Mouse (Mus musculus): ENCODE measurements around the gene Rufy1. TPM values are rescaled to one million over a fixed set of nuclear protein-coding genes. Genes with fewer than 3 reads are reported as not detected.

The Rufy1 gene
- polyA plus RNA-seq, 1 experiment from 2014 or later: 33.4 TPM

DNA sequence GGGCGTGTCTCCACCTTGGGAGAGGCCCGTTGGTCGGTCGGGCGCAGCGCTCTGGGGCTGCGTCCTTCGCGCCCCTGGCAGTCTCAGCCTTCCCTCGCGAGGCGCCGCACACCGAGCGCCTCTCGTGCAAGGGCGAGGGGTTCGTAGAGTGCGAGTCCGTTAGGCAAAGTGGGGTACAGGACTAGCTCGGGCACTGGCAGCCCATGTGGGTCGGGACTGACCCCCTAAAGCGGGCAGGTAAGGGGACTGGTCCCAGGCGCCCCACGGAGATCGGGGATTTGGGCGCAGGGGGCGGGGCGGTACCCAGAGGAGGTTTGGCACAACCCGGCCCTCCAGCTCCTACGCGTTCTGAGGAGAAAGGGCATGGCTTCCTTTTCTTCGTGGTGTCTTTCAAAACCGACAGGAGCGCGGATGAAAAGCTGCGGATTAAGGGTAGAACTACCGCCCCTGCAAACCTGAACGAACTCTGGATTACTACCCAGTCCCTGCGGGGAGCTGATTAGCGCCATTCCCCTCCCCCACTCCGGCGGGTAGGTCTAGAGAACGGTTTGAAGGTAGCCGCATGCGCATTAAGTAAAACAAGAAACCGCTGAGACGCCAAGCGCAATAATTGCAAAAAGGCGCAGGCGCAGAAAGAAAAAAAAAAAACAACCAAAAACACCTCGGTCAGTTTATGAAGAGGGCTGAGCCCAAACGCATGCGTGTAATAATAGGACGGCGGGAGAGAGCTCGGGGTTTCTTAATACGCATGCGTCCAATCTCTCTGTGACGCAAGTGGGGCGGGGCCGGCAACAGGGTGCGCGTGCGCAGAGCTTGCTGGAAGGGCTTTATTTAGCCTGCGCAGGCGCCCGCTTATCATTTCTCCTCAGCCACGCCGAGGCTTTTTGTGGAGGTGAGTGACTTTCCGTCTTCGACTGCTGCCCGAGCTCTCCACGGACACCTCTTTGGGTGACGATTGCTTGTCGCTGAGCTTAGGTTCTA, 53.7 kb downstream of the Rufy1 start, which contains the start of gene Hnrnph1:
Gene Hnrnph1 (plus strand): TSS at position 80 of the 981 bp plus-strand sequence.
- Histone ChIP-seq H3K27ac (ENCODE audit: low read length) (peak within 1 kb of the TSS; percentile 100), H3K9ac (ENCODE audit: low read length) (peak within 1 kb of the TSS; percentile 98), H3K4me2 (ENCODE audit: low read depth, low read length) (peak within 1 kb of the TSS; percentile 97), H3K27me3 (ENCODE audit: control insufficient read depth, insufficient read depth, low read length) (no peaks in the 10 kb centered on the region), H3K36me3 (ENCODE audit: control insufficient read depth, insufficient read depth) (peaks cover 11% of the 10 kb centered on the region), H3K9me3 (replicated peaks; ENCODE audit: control insufficient read depth, low read length) (no peaks in the 10 kb centered on the region), H3K4me1 (ENCODE audit: control insufficient read depth, insufficient read depth, low read length) (peaks cover 22% of the 10 kb centered on the region), H3K4me3 (ENCODE audit: low read length) (peak within 1 kb of the TSS; percentile 91)
- peak; percentile 94 for ATAC-seq (replicated peaks; ENCODE audit: extremely low read depth, insufficient read depth, low FRiP score)
- under 1% methylated on average over 76 of the region's 76 CpGs for WGBS

DNA sequence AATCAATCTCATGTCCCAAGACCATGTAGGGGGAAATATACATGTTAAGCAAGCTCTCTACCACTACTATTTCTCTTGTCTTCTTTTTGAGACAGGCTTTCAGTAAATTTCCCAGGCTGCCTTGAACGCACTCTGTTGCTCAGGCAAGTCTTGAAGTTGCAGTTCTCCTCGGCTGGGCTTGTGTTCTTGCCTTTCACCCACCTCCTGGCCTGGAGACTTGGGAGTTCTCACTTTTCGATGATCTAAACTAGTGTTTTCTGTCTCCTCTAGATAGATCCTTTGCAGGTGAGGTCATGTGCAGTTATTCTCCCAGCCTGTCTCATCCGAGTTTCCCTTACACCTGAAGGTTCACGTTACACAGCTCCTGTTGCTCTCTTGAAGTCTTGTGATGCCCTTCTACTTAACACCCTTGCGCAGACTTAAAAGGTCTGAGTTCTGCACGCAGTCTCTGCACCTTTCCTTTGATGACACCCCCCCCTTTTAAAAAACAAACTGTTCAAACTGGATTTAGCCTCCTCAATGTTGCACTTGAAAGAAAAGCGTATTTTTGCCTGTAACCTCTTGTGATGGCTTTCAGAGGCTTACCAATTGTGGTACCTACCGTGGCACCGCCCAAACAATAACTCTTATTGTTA, 54.7 kb downstream of the Rufy1 start:
- H3K27ac ChIP-seq (ENCODE audit: low read length): peak overlapping the region; percentile 100
- peaks cover 18% of the 10 kb centered on the region for H3K4me1 ChIP-seq (ENCODE audit: control insufficient read depth, insufficient read depth, low read length)
- no peaks in the 10 kb centered on the region for H3K9me3 ChIP-seq (replicated peaks; ENCODE audit: control insufficient read depth, low read length)
- H3K27me3 ChIP-seq (ENCODE audit: control insufficient read depth, insufficient read depth, low read length): no peaks in the 10 kb centered on the region
- no peak for ATAC-seq (replicated peaks; ENCODE audit: extremely low read depth, insufficient read depth, low FRiP score)
- H3K4me3 ChIP-seq (ENCODE audit: low read length): peak overlapping the region; percentile 91
- peak overlapping the region; percentile 95 for H3K9ac ChIP-seq (ENCODE audit: low read length)
- H3K4me2 ChIP-seq (ENCODE audit: low read depth, low read length): peak overlapping the region; percentile 97
- WGBS: 29% methylated on average over 10 of the region's 10 CpGs
- peaks cover 7% of the 10 kb centered on the region for H3K36me3 ChIP-seq (ENCODE audit: control insufficient read depth, insufficient read depth)

DNA sequence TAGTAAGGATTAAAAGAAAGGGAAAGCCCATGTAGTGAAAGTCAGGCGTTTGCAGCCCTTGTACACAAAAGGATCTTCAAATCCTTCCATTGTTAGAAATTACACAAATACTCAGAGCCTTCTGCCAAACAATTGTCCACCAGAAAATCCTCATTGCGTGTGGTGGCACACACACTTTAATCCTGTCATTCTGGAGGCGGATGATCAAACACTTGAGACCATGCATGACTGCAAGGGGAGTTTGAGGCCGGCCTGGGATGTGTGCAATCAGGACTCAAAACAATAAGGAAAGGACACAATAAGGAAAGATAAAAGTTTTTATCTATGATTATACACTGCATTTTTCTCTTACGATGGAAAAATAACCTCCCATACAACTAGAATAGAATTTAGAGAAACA, 55.5 kb downstream of the Rufy1 start:
- peaks cover 22% of the 10 kb centered on the region for H3K4me1 ChIP-seq (ENCODE audit: control insufficient read depth, insufficient read depth, low read length)
- no peaks in the 10 kb centered on the region for H3K27me3 ChIP-seq (ENCODE audit: control insufficient read depth, insufficient read depth, low read length)
- peaks cover 6% of the 10 kb centered on the region for H3K36me3 ChIP-seq (ENCODE audit: control insufficient read depth, insufficient read depth)
- H3K9me3 ChIP-seq (replicated peaks; ENCODE audit: control insufficient read depth, low read length): no peaks in the 10 kb centered on the region
- H3K9ac ChIP-seq (ENCODE audit: low read length): no peak overlapping the region
- H3K27ac ChIP-seq (ENCODE audit: low read length): no peak overlapping the region
- 84% methylated on average over 5 of the region's 5 CpGs for WGBS
- no peak overlapping the region for H3K4me3 ChIP-seq (ENCODE audit: low read length)
- no peak for ATAC-seq (replicated peaks; ENCODE audit: extremely low read depth, insufficient read depth, low FRiP score)
- no peak overlapping the region for H3K4me2 ChIP-seq (ENCODE audit: low read depth, low read length)

DNA sequence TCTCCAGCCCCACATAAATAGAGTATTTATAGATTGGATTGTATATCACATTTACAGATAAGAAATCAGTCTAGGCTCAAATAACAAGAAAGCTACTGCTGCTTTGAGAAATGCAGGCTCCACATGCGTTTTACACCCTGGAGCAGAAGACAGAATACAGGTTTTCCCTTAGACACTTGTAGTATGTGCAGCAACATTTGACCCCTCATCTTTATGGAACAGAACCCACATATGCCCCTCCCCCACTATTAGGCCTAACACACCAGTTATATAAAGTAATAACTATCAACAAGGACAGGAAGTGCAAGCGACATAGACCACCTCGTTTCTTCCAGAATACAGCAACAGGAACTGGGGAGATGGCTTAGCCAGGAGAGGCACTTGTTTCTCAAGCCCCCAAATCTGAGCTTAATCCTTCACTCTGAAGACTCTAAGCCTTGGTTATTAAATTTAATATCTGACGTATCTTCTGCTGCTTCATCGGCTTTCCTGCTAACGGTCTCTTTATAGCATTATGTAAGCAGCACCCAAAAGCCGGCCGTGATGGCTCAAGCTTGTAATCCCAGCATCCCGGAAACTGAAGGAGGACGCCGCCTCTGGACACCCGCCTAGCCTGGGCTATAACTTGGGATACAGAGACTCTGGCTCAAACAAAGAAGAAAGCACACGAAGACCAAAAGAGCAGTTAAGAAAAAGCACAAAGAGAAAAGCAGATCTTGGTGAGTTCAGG, 56.5 kb downstream of the Rufy1 start:
- 86% methylated on average over 13 of the region's 13 CpGs for whole genome bisulfite sequencing
- Histone ChIP-seq H3K27me3 (ENCODE audit: control insufficient read depth, insufficient read depth, low read length) (no peaks in the 10 kb centered on the region), H3K4me1 (ENCODE audit: control insufficient read depth, insufficient read depth, low read length) (peaks cover 18% of the 10 kb centered on the region), H3K9me3 (replicated peaks; ENCODE audit: control insufficient read depth, low read length) (no peaks in the 10 kb centered on the region), H3K9ac (ENCODE audit: low read length) (no peak overlapping the region), H3K4me3 (ENCODE audit: low read length) (no peak overlapping the region), H3K27ac (ENCODE audit: low read length) (no peak overlapping the region), H3K36me3 (ENCODE audit: control insufficient read depth, insufficient read depth) (peaks cover 2% of the 10 kb centered on the region), H3K4me2 (ENCODE audit: low read depth, low read length) (no peak overlapping the region)
- ATAC-seq (replicated peaks; ENCODE audit: extremely low read depth, insufficient read depth, low FRiP score): no peak

DNA sequence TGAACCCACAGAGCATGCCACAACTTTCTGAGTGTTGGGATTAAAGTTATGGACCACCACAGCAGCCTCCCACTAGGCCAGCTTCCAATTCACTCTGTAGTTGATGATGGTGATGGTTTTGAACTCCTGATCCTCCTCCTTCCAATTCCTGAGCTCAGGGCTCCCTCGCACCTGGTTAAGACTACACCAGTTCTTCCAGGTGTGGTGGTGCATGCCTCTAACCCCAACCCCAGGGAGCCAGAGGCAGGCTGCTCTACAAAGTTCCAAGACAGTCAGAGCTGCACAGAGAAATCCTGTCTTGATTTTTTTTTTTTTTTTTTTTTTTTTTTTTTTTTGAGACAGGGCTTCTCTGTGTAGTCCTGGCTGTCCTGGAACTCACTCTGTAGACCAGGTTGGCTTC, 57.3 kb downstream of the Rufy1 start:
- H3K27ac ChIP-seq (ENCODE audit: low read length): no peak overlapping the region
- H3K4me2 ChIP-seq (ENCODE audit: low read depth, low read length): no peak overlapping the region
- ATAC-seq (replicated peaks; ENCODE audit: extremely low read depth, insufficient read depth, low FRiP score): no peak
- no peak overlapping the region for H3K9ac ChIP-seq (ENCODE audit: low read length)
- no peaks in the 10 kb centered on the region for H3K9me3 ChIP-seq (replicated peaks; ENCODE audit: control insufficient read depth, low read length)
- H3K4me1 ChIP-seq (ENCODE audit: control insufficient read depth, insufficient read depth, low read length): peaks cover 14% of the 10 kb centered on the region
- WGBS: 86% methylated on average over 1 of the region's 1 CpGs
- no peak overlapping the region for H3K4me3 ChIP-seq (ENCODE audit: low read length)
- no peaks in the 10 kb centered on the region for H3K27me3 ChIP-seq (ENCODE audit: control insufficient read depth, insufficient read depth, low read length)
- H3K36me3 ChIP-seq (ENCODE audit: control insufficient read depth, insufficient read depth): no peaks in the 10 kb centered on the region

DNA sequence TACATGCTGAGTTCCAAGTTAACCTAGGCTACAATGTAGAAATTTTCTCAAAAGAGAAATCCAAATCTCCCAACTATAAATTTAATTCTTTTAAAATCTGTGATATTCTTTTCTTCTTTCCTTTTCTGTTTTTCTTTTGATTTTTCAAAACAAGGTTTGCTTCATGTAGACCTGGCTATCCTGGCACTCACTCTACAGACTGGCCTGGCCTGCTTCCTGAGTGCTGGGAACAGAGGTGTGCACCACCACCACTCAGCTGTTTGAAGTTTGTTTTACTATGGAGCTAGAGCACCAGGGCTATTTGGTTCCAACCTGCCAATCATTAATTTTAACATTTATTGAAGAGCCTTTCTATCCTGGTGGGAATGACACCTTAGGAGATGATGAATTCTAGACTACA, 57.8 kb downstream of the Rufy1 start:
- no peak for ATAC-seq (replicated peaks; ENCODE audit: extremely low read depth, insufficient read depth, low FRiP score)
- Histone ChIP-seq H3K9me3 (replicated peaks; ENCODE audit: control insufficient read depth, low read length) (no peaks in the 10 kb centered on the region), H3K36me3 (ENCODE audit: control insufficient read depth, insufficient read depth) (no peaks in the 10 kb centered on the region), H3K4me2 (ENCODE audit: low read depth, low read length) (no peak overlapping the region), H3K9ac (ENCODE audit: low read length) (no peak overlapping the region), H3K4me3 (ENCODE audit: low read length) (no peak overlapping the region), H3K4me1 (ENCODE audit: control insufficient read depth, insufficient read depth, low read length) (peaks cover 14% of the 10 kb centered on the region), H3K27ac (ENCODE audit: low read length) (no peak overlapping the region), H3K27me3 (ENCODE audit: control insufficient read depth, insufficient read depth, low read length) (no peaks in the 10 kb centered on the region)

DNA sequence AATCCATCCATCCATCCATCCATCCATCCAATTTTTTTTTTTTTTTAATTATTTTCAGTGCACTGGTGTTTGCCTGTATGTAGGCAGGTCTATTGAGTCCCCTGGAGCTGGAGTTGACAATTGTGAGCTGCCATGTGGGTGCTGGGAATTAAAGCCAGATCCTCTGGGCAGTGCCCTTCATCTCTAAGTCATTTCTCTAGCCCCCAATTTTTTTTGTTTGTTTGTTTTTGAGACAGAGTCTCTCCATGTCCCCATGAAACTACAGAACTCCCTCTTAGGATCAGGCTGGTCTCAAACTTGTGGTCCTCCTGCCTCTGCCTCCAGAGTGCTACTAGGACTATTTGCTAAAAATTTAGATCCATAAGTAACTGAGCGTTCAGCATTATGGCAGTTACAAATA, 59.0 kb downstream of the Rufy1 start:
- H3K4me2 ChIP-seq (ENCODE audit: low read depth, low read length): peak overlapping the region; percentile 84

DNA sequence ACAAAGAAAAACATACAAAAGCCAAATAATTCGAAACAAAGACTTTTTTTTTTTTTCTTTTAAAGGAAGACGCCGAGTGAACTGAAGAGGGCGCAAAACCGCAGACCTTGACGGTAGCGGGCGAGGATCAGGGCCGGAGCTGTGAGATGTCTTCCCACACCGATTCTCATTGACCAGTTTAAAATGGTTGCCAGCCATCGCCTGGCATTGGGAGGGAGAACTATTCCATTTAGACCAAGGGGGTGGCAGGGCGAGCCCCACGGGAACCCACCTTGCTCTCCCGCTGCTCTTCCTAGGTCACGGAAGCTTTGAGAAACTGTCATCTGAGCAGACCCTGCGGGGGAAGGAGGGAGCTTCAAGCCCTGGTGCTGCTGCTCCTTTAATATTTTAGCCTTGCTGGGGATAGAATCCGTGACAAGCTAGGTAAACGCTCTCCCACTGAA, 59.5 kb downstream of the Rufy1 start:
- 2% methylated on average over 18 of the region's 18 CpGs for WGBS
- H3K36me3 ChIP-seq (ENCODE audit: control insufficient read depth, insufficient read depth): no peaks in the 10 kb centered on the region
- H3K9ac ChIP-seq (ENCODE audit: low read length): peak overlapping the region; percentile 80
- peak overlapping the region; percentile 38; the same call in 1 of the 2 replicates for H3K27ac ChIP-seq (ENCODE audit: low read length)
- H3K4me1 ChIP-seq (ENCODE audit: control insufficient read depth, insufficient read depth, low read length): peaks cover 11% of the 10 kb centered on the region
- ATAC-seq (replicated peaks; ENCODE audit: extremely low read depth, insufficient read depth, low FRiP score): no peak
- no peaks in the 10 kb centered on the region for H3K27me3 ChIP-seq (ENCODE audit: control insufficient read depth, insufficient read depth, low read length)
- H3K9me3 ChIP-seq (replicated peaks; ENCODE audit: control insufficient read depth, low read length): no peaks in the 10 kb centered on the region
- peak overlapping the region; percentile 58 for H3K4me3 ChIP-seq (ENCODE audit: low read length)
- H3K4me2 ChIP-seq (ENCODE audit: low read depth, low read length): peak overlapping the region; percentile 84

More for the DNA sequence above, 59.0 kb downstream of the Rufy1 start:
- Histone ChIP-seq H3K9me3 (replicated peaks; ENCODE audit: control insufficient read depth, low read length) (no peaks in the 10 kb centered on the region), H3K4me3 (ENCODE audit: low read length) (no peak overlapping the region), H3K9ac (ENCODE audit: low read length) (peak overlapping the region; percentile 80), H3K27ac (ENCODE audit: low read length) (no peak overlapping the region), H3K4me1 (ENCODE audit: control insufficient read depth, insufficient read depth, low read length) (peaks cover 14% of the 10 kb centered on the region), H3K36me3 (ENCODE audit: control insufficient read depth, insufficient read depth) (no peaks in the 10 kb centered on the region), H3K27me3 (ENCODE audit: control insufficient read depth, insufficient read depth, low read length) (no peaks in the 10 kb centered on the region)
- 100% methylated on average over 1 of the region's 1 CpGs for WGBS
- ATAC-seq (replicated peaks; ENCODE audit: extremely low read depth, insufficient read depth, low FRiP score): no peak
